Mouse (Mus musculus) heart, postnatal 0 days (tissue): Measurements from ENCODE around the gene Ube2n. TPM values are rescaled to one million over a fixed set of nuclear protein-coding genes. Genes with fewer than 3 reads are reported as not detected.

ENCODE experiments used
- ATAC-seq: fragments of 200-750 bp; cut with Nextera tagmentation; 2 replicates; pipeline ENCODE4 v1.8.0; 2017; ENCODE audit warnings: low read depth, moderate number of reproducible peaks, moderate library complexity; ENCODE audit not compliant: insufficient read depth
- DNase-seq: peaks from one replicate; pipeline ENCODE4 v3.0.0-alpha.2; 2016; ENCODE audit warnings: low spot score
- H3K27ac ChIP-seq: fragments of 300-500 bp; sonication (generic); 2 replicates; pipeline ENCODE4 v1.5.1; 2014; ENCODE audit warnings: low read depth, mild to moderate bottlenecking
- H3K27me3 ChIP-seq: fragments of 300-500 bp; sonication (generic); 2 replicates; pipeline ENCODE4 v1.6.1; 2014; ENCODE audit warnings: low read length, mixed read lengths; ENCODE audit not compliant: control insufficient read depth, insufficient read depth
- H3K36me3 ChIP-seq: fragments of 300-500 bp; sonication (generic); replicated peaks from 2 replicates; pipeline ENCODE4 v1.6.1; 2014; ENCODE audit warnings: low read length, mixed read lengths; ENCODE audit not compliant: control insufficient read depth, insufficient read depth
- H3K4me1 ChIP-seq: fragments of 300-500 bp; sonication (generic); 2 replicates; pipeline ENCODE4 v1.6.1; 2014; ENCODE audit warnings: antibody characterized with exemption; ENCODE audit not compliant: control insufficient read depth, insufficient read depth
- H3K4me2 ChIP-seq: fragments of 300-500 bp; sonication (generic); 2 replicates; pipeline ENCODE4 v1.6.1; 2014; ENCODE audit warnings: low read depth, mild to moderate bottlenecking, low read length, moderate library complexity
- H3K4me3 ChIP-seq: fragments of 300-500 bp; sonication (generic); 2 replicates; pipeline ENCODE4 v1.5.1; 2014; ENCODE audit warnings: low read depth, low read length
- H3K9ac ChIP-seq: fragments of 300-500 bp; sonication (generic); replicated peaks from 2 replicates; pipeline ENCODE4 v1.6.1; 2014; ENCODE audit warnings: low read depth, low read length, mixed read lengths
- H3K9me3 ChIP-seq: fragments of 300-500 bp; sonication (generic); replicated peaks from 2 replicates; pipeline ENCODE4 v1.6.1; 2016; ENCODE audit warnings: low read length; ENCODE audit not compliant: control insufficient read depth
- CTCF ChIP-seq: IDR thresholded peaks from 2 replicates; pipeline ENCODE4 v1.5.1; 2016; ENCODE audit warnings: antibody characterized with exemption, control low read depth, low read depth
- EP300 ChIP-seq: IDR thresholded peaks from 2 replicates; pipeline ENCODE4 v1.6.1; 2016; ENCODE audit warnings: antibody characterized with exemption, low read depth
- WGBS: fragments of 180-500 bp; shearing (Covaris S2); extraction: QIAGEN DNeasy Blood & Tissue Kit; methylation state at CpG from one replicate; pipeline ENCODE4 v1.1.7; 2014; 5-methylcytosine and 5-hydroxymethylcytosine counted together
- polyA plus RNA-seq: library from polyadenylated mRNA; unstranded; fragments of >200 nt; fragmentation: Nextera tagmentation; extraction: Ambion mirVana; gene quantifications from 2 replicates; pipeline ENCODE4 v1.2.1, GENCODE M21; 2015
- total RNA-seq: library from RNA; depleted of rRNA; stranded (reverse); fragments of >200 nt; gene quantifications from 2 replicates; pipeline ENCODE4 v1.2.3, GENCODE M21; 2014; ENCODE audit warnings: low replicate concordance

Gene Ube2n
- total and polyA plus RNA-seq, 2 experiments from 2014 or later, result 190 to 242 TPM

DNA sequence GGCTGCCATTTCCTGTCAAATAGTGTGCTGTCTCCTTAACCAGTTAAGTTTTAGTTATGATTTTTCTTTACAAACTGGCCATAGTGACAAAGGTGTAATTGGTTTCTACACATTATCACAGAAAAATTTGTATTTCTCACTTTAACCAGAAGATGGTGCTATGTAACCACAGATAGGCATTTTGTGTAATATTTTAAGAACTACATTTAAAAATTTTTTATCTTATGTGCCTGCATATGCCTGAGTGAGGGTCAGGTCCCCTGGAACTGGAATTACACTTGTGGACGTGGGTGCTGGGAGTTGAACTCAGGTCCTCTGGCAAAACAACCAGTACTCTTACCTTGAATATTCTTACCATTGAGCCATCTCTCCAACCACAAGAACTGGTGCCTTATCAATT, 35.6 kb downstream of the Ube2n start:
- no peaks in the 10 kb centered on the region for H3K27me3 ChIP-seq
- DNase-seq (no peak), ATAC-seq (no peak)
- H3K9me3 ChIP-seq, result no peaks in the 10 kb centered on the region
- TF ChIP-seq EP300, result no peak
- peak; percentile 45 for TF ChIP-seq CTCF
- H3K36me3 ChIP-seq, result peaks cover 60% of the 10 kb centered on the region
- WGBS, result 53% methylated on average over 1 of the region's 1 CpGs
- H3K27ac ChIP-seq, result no peak overlapping the region
- no peak overlapping the region for H3K9ac ChIP-seq
- no peaks in the 10 kb centered on the region for H3K4me1 ChIP-seq
- no peak overlapping the region for H3K4me3 ChIP-seq
- no peak overlapping the region for H3K4me2 ChIP-seq

DNA sequence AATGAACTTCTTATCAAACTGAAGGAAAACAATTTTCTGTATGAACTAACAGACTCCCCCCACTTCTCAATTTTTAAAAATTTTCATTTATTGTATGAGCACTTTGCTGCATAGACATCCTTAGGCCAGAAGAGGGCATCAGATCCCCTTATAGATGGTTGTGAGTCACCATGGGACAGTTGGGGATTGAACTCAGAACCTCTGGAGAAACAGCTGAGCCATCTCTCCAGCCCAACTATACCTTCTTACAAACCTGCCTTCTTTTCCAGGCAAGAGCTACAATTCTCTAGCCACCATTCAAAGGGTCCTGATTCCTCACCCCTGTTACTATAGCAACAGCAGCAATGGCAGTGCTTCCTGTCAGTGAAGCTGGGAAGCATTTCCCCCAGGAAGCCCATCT, 36.8 kb downstream of the Ube2n start:
- DNase-seq (no peak), ATAC-seq (no peak)
- Histone ChIP-seq H3K9ac (no peak overlapping the region), H3K4me1 (no peaks in the 10 kb centered on the region; the same call in 1 of the 2 replicates), H3K4me2 (no peak overlapping the region), H3K27me3 (no peaks in the 10 kb centered on the region), H3K27ac (no peak overlapping the region), H3K4me3 (no peak overlapping the region), H3K36me3 (peaks cover 47% of the 10 kb centered on the region), H3K9me3 (no peaks in the 10 kb centered on the region)
- TF ChIP-seq EP300, result no peak
- peak; percentile 51 for TF ChIP-seq CTCF

DNA sequence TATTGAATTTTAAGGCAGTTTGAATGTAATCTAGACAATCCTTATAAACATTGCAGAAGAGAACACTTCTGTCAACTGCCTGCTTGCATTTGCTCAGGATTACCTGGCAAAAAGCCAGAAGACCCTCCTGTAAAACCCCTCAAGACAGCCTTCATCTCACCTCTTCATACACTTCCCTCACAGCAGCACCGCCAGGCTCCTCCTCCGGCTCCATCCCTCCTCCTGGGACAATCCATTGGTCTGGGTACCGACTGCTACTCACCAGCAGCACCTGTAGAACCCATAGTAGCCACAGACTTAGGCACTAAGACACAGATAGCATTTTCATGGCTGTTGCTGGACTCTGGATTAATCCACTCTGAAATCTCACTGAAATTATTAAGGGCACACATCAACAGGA, 37.4 kb downstream of the Ube2n start:
- no peak overlapping the region for H3K9ac ChIP-seq
- H3K9me3 ChIP-seq, result no peaks in the 10 kb centered on the region
- peaks cover 41% of the 10 kb centered on the region for H3K36me3 ChIP-seq
- no peaks in the 10 kb centered on the region for H3K27me3 ChIP-seq
- no peak overlapping the region for H3K4me3 ChIP-seq
- DNase-seq (no peak), ATAC-seq (no peak)
- TF ChIP-seq CTCF (no peak), EP300 (no peak)
- 78% methylated on average over 3 of the region's 3 CpGs for WGBS
- no peak overlapping the region for H3K27ac ChIP-seq
- no peak overlapping the region for H3K4me2 ChIP-seq
- H3K4me1 ChIP-seq, result no peaks in the 10 kb centered on the region; the same call in 1 of the 2 replicates

DNA sequence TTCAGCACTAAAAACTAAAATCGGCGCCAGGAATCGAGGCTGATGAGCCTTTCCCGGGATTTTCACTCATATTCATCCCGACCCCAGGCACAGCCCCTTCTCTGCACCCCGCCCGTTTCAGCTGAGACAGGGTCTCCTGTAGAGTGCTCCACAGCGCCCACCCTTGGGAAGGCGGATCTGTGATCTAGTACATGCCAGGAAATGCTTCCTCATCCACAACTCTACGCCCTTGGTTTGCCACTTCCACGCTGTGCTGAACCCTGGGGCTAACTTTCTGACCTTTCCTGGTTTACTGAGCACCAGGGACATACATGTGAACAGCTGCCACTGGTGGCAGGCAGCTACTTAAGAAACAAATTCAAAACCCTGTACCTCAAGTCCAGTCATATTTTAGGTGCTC, 40.9 kb downstream of the Ube2n start:
- Histone ChIP-seq H3K4me2 (no peak overlapping the region), H3K4me1 (peaks cover 9% of the 10 kb centered on the region), H3K9me3 (no peaks in the 10 kb centered on the region), H3K36me3 (peaks cover 17% of the 10 kb centered on the region), H3K27ac (no peak overlapping the region), H3K27me3 (no peaks in the 10 kb centered on the region), H3K4me3 (no peak overlapping the region), H3K9ac (no peak overlapping the region)
- TF ChIP-seq EP300, result no peak
- TF ChIP-seq CTCF, result peak; percentile 1; the same call in 1 of the 2 replicates
- no peak for DNase-seq
- 76% methylated on average over 11 of the region's 11 CpGs for WGBS
- ATAC-seq, result no peak

DNA sequence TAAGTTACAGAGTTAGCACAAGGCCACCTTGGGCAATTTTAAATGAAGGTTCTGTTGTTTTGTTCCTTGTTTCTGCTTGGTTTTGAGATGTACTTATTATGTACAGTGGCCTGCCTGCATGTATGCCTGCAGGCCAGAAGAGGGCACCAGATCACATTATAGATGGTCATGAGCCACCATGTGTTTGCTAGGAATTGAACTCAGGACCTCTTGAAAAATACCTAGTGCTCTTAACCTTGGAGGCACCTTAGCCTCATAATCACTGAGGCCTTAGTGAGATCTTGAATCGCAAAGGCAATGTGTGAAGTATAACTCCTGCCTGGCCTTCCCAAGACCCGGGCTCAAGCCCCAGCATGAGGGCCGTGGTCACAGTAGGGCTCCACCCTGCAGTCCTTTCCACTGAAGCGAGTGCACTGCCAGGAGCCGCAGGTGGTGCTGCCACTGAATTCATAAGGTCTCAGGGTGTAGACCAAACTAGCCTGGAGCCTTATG, 42.4 kb downstream of the Ube2n start:
- Histone ChIP-seq H3K36me3 (peaks cover 10% of the 10 kb centered on the region; the same call in 1 of the 2 replicates), H3K4me1 (peaks cover 9% of the 10 kb centered on the region), H3K27me3 (no peaks in the 10 kb centered on the region), H3K9me3 (no peaks in the 10 kb centered on the region), H3K4me2 (no peak overlapping the region), H3K9ac (no peak overlapping the region), H3K27ac (no peak overlapping the region), H3K4me3 (no peak overlapping the region)
- no peak for ATAC-seq
- no peak for DNase-seq
- WGBS, result 90% methylated on average over 5 of the region's 5 CpGs
- TF ChIP-seq CTCF (peak; percentile 68), EP300 (no peak)

DNA sequence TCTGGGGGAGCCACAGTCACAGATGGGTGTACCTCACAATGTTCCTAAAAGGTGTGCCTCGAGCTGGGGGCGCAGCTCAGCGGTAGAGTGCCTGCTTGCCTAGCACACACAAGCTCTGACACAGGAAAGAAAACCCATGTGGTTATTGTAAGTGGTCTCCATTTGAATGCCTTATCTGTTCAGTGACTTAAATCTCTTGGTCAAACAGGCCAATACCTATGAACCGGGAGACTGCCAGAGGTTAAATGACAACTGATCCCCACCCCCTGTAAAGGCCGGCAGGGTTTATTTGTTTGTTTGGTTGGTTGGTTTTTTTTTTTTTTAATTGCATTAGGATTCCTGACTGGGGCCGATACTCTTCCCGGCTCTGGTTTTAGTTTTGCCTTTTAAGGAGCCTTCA, 44.5 kb downstream of the Ube2n start:
- 68% methylated on average over 7 of the region's 7 CpGs for WGBS
- H3K4me2 ChIP-seq, result peak overlapping the region; percentile 34; the same call in 1 of the 2 replicates
- no peak for TF ChIP-seq CTCF
- no peak for TF ChIP-seq EP300
- DNase-seq (no peak), ATAC-seq (no peak)
- H3K27ac ChIP-seq, result no peak overlapping the region
- no peak overlapping the region for H3K4me3 ChIP-seq
- H3K27me3 ChIP-seq, result no peaks in the 10 kb centered on the region
- H3K36me3 ChIP-seq, result peaks cover 10% of the 10 kb centered on the region; the same call in 1 of the 2 replicates
- H3K9me3 ChIP-seq, result no peaks in the 10 kb centered on the region
- no peak overlapping the region for H3K9ac ChIP-seq
- peaks cover 10% of the 10 kb centered on the region for H3K4me1 ChIP-seq
